Comparison of ENCODE assay signal across 28 mouse cellular contexts in genomic region chr14:92303940-92304339, GRCm38 (mm10).
"Had no signal": no experiment of that assay in that cellular context is flagged by ENCODE, and none has a peak within 500 bp of the region (broad histone marks: within the 10 kb centered on the region; RNA-seq: fewer than 3 reads in every experiment).

No protein-coding gene starts in this region.

- H3K4me3 ChIP-seq: embryonic facial prominence, embryonic 10.5 days; embryonic facial prominence, embryonic 12.5 days; embryonic facial prominence, embryonic 13.5 days; embryonic facial prominence, embryonic 15.5 days; erythroblast, embryonic 14.5 days; forebrain, embryonic 10.5 days; forebrain, embryonic 12.5 days; forebrain, embryonic 13.5 days; forebrain, embryonic 15.5 days; gastrocnemius, adult 2 months; heart, adult 2 months had no signal

- H3K27me3 ChIP-seq: embryonic facial prominence, embryonic 12.5 days; embryonic facial prominence, embryonic 13.5 days; embryonic facial prominence, embryonic 15.5 days; forebrain, embryonic 12.5 days; forebrain, embryonic 13.5 days; forebrain, embryonic 15.5 days had no signal

- H3K4me2 ChIP-seq: embryonic facial prominence, embryonic 12.5 days; embryonic facial prominence, embryonic 13.5 days; embryonic facial prominence, embryonic 15.5 days; forebrain, embryonic 12.5 days; forebrain, embryonic 13.5 days; forebrain, embryonic 15.5 days had no signal

- ATAC-seq: forebrain, embryonic 13.5 days; forebrain, embryonic 14.5 days; forebrain, embryonic 15.5 days; forebrain, embryonic 16.5 days; forebrain, postnatal 0 days had no signal

- DNase-seq: cerebellum, adult 2 months; cerebellum, adult 8-10 months; cerebellum, adult 9-10 months; cerebellum, adult 9-11 months; cerebellum, postnatal 14 days; cerebellum, postnatal 25 days; cerebellum, postnatal 36 days; embryo, embryonic 11 days; forebrain, postnatal 0 days; gastrocnemius, adult 2 months; gastrocnemius, postnatal 10 days; gastrocnemius, postnatal 14 days; gastrocnemius, postnatal 25 days; gastrocnemius, postnatal 36 days; heart, adult 11 months; heart, adult 18-20 months; heart, adult 2 months had no signal

- H3K9me3 ChIP-seq: embryonic facial prominence, embryonic 10.5 days; embryonic facial prominence, embryonic 12.5 days; embryonic facial prominence, embryonic 13.5 days; embryonic facial prominence, embryonic 15.5 days; forebrain, embryonic 10.5 days; forebrain, embryonic 12.5 days; forebrain, embryonic 13.5 days; forebrain, embryonic 15.5 days had no signal

- H3K9ac ChIP-seq: embryonic facial prominence, embryonic 12.5 days; embryonic facial prominence, embryonic 13.5 days; embryonic facial prominence, embryonic 15.5 days; forebrain, embryonic 12.5 days; forebrain, embryonic 13.5 days; forebrain, embryonic 15.5 days; forebrain, postnatal 0 days had no signal

- H3K27ac ChIP-seq: embryonic facial prominence, embryonic 10.5 days; embryonic facial prominence, embryonic 12.5 days; embryonic facial prominence, embryonic 13.5 days; embryonic facial prominence, embryonic 15.5 days; forebrain, embryonic 10.5 days; forebrain, embryonic 12.5 days; forebrain, embryonic 13.5 days; forebrain, embryonic 15.5 days; gastrocnemius, adult 2 months; heart, adult 2 months had no signal

- H3K4me1 ChIP-seq: embryonic facial prominence, embryonic 10.5 days; embryonic facial prominence, embryonic 12.5 days; embryonic facial prominence, embryonic 13.5 days; embryonic facial prominence, embryonic 15.5 days; forebrain, embryonic 10.5 days; forebrain, embryonic 12.5 days; forebrain, embryonic 13.5 days; forebrain, embryonic 15.5 days had no signal

- H3K36me3 ChIP-seq: embryonic facial prominence, embryonic 10.5 days; embryonic facial prominence, embryonic 12.5 days; embryonic facial prominence, embryonic 13.5 days; embryonic facial prominence, embryonic 15.5 days; forebrain, embryonic 10.5 days; forebrain, embryonic 12.5 days; forebrain, embryonic 15.5 days had no signal
